Mouse (Mus musculus) C2C12 (cell line): ENCODE measurements at regions not wholly inside any gene's neighbourhood (a gene's known extent, or its start where the extent isn't known, plus 50 kb on each side); places are given as distances from the start of the nearest gene placed in this dataset.

Source experiments
- H3K27me3 ChIP-seq: one replicate; pipeline ENCODE4 v1.6.1; 2011; ENCODE audit not compliant: control insufficient read depth, insufficient read depth, insufficient read length
- H3K36me3 ChIP-seq: one replicate; pipeline ENCODE4 v1.6.1; 2011; ENCODE audit not compliant: control insufficient read depth, insufficient read depth
- H3K4me3 ChIP-seq: one replicate; pipeline ENCODE4 v1.5.1; 2011; ENCODE audit warnings: mild to moderate bottlenecking, control low read depth; ENCODE audit not compliant: poor library complexity, insufficient read depth, severe bottlenecking
- H3K79me2 ChIP-seq: one replicate; pipeline ENCODE4 v1.6.1; 2011; ENCODE audit not compliant: control insufficient read depth, insufficient read depth
- H3K79me3 ChIP-seq: one replicate; pipeline ENCODE4 v1.6.1; 2011; ENCODE audit warnings: low read depth, control low read depth
- H3ac ChIP-seq: one replicate; pipeline ENCODE3; 2011; ENCODE audit warnings: low read depth; ENCODE audit not compliant: control insufficient read depth, insufficient read length
- CEBPB ChIP-seq: IDR thresholded peaks from one replicate; pipeline ENCODE4 v1.6.1; 2011; ENCODE audit warnings: low read depth, mild to moderate bottlenecking, control low read depth, moderate library complexity
- CTCF ChIP-seq: IDR thresholded peaks from one replicate; pipeline ENCODE4 v1.5.1; 2011; ENCODE audit not compliant: control insufficient read depth, insufficient read depth, insufficient read length
- FOSL1 ChIP-seq: IDR thresholded peaks from one replicate; pipeline ENCODE4 v1.8.0; 2011; ENCODE audit warnings: mild to moderate bottlenecking, low read length; ENCODE audit not compliant: poor library complexity, insufficient read depth, severe bottlenecking
- MAX ChIP-seq: IDR thresholded peaks from one replicate; pipeline ENCODE4 v1.6.1; 2011; ENCODE audit warnings: mild to moderate bottlenecking, control low read depth
- MYOD1 ChIP-seq: IDR thresholded peaks from one replicate; pipeline ENCODE4 v1.6.1; 2011; ENCODE audit warnings: low read depth; ENCODE audit not compliant: control insufficient read depth, insufficient read length
- MYOG ChIP-seq: IDR thresholded peaks from one replicate; pipeline ENCODE4 v1.6.1; 2011; ENCODE audit not compliant: control insufficient read depth, insufficient read length; ENCODE audit errors: extremely low read depth
- USF1 ChIP-seq: IDR thresholded peaks from one replicate; pipeline ENCODE4 v1.6.1; 2011; ENCODE audit warnings: low read depth, mild to moderate bottlenecking, control low read depth, moderate library complexity

DNA sequence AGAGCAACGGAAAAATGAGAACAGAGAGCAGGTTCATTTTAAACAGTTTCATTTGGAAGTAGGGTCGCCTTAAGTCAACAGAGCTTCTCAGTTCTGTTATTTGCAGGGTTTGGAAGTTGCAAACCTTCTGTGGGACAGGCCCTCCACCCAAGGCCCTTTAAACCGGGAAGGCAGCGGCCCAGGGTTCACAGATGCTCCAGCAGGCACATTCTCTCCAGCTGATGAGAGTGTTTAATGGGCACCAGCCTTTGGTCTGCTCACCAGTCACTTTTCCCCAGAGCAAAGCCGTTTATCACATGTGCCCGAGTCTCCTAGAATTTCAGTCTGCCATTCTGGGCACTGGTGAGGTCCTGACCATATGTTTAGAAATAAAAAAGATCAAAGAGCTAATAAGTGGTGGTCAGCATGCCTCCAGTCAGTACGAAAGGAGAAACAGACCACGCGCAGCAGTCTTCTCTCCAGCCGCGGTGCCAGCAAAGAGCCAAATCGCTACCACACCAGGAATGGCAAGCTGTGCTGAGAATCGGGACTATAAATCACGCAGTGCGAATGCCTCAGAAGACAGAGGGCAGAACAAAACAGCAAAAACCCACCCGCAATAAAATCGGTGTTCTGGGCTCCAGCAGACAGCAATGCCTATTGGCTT is 173.5 kb downstream of the Papss1 start:
- Histone ChIP-seq H3K79me2 (no peaks in the 10 kb centered on the region), H3K27me3 (no peaks in the 10 kb centered on the region), H3K4me3 (no peak overlapping the region), H3ac (no peak overlapping the region), H3K36me3 (no peaks in the 10 kb centered on the region), H3K79me3 (no peaks in the 10 kb centered on the region)
- TF ChIP-seq MAX = no peak
- no peak for TF ChIP-seq FOSL1
- TF ChIP-seq MYOD1 = no peak
- TF ChIP-seq CEBPB = no peak
- TF ChIP-seq MYOG = no peak
- TF ChIP-seq CTCF = no peak
- no peak for TF ChIP-seq USF1

DNA sequence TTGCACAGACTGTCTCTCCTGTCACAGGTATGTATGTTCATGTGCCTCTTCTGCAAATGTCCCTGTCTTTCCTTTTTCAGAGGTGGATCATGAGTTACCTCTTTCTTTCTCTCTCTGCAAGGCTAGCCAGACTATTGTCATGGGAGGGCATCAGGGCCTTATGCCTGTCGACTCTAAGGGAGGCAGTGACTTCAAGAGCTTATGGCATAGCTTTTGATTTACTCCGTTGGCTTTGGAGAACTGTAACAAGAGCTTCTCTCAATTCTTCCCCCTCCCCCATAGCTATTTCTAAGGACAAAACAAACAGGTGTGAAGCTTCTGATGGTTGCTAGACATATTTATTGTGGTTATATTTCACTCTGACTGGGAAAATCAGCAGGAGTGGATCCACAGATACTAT is 191.0 kb downstream of the Papss1 start:
- no peaks in the 10 kb centered on the region for H3K79me2 ChIP-seq
- no peak overlapping the region for H3ac ChIP-seq
- TF ChIP-seq CTCF (no peak), USF1 (no peak), MAX (no peak), CEBPB (no peak), MYOG (no peak), FOSL1 (no peak), MYOD1 (no peak)
- no peaks in the 10 kb centered on the region for H3K36me3 ChIP-seq
- no peaks in the 10 kb centered on the region for H3K79me3 ChIP-seq
- no peaks in the 10 kb centered on the region for H3K27me3 ChIP-seq
- no peak overlapping the region for H3K4me3 ChIP-seq

DNA sequence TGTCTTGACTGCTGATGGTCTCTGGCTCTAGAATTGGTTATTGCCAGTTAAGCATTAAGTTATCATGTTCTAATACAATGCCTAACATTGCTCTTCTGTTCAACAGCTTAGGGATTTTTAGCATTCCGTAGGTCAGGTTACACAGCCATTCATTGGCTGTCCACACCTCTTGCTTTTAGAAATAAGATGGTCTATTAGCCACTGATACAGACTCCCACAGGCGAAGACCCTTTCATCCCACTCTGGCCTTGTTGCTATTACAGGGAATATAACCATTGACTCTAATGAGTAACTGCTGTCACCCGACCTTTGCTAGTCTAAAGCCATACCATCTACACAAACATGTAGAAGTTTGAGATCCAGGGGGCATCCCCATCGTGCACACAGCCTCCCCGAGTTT is 191.6 kb downstream of the Papss1 start:
- Histone ChIP-seq H3K4me3 (no peak overlapping the region), H3K36me3 (no peaks in the 10 kb centered on the region)

DNA sequence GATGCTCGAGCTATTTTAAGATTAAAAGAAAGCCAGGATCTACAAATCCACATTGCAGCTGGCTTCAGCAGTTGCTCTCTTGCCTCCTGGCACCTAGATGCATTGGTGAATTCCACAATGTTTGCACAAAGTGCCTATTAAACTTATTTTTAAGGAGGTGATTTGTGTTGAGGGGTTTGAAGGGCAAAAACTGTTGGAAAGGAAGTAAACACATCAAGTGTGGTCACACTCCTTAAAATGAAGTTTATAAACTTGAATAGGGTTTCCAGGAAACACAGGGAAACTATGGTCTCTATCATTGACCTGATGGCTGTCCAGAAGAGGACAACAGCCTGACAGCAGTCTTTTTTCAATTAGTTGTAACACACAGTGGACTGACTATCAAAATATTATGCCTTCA is 205.4 kb downstream of the Papss1 start:
- Histone ChIP-seq H3ac (no peak overlapping the region), H3K36me3 (no peaks in the 10 kb centered on the region), H3K27me3 (no peaks in the 10 kb centered on the region), H3K79me2 (no peaks in the 10 kb centered on the region), H3K4me3 (no peak overlapping the region), H3K79me3 (no peaks in the 10 kb centered on the region)
- TF ChIP-seq USF1 (no peak), MYOG (no peak), CEBPB (no peak), FOSL1 (no peak), MAX (no peak), CTCF (no peak), MYOD1 (no peak)

More for the DNA sequence above, 191.6 kb downstream of the Papss1 start:
- H3K27me3 ChIP-seq = no peaks in the 10 kb centered on the region
- no peak for TF ChIP-seq MAX
- TF ChIP-seq USF1 = no peak
- TF ChIP-seq FOSL1 = no peak
- TF ChIP-seq MYOD1 = no peak
- TF ChIP-seq CTCF = no peak
- TF ChIP-seq CEBPB = no peak
- TF ChIP-seq MYOG = no peak
- no peaks in the 10 kb centered on the region for H3K79me3 ChIP-seq
- H3ac ChIP-seq = no peak overlapping the region
- H3K79me2 ChIP-seq = no peaks in the 10 kb centered on the region

DNA sequence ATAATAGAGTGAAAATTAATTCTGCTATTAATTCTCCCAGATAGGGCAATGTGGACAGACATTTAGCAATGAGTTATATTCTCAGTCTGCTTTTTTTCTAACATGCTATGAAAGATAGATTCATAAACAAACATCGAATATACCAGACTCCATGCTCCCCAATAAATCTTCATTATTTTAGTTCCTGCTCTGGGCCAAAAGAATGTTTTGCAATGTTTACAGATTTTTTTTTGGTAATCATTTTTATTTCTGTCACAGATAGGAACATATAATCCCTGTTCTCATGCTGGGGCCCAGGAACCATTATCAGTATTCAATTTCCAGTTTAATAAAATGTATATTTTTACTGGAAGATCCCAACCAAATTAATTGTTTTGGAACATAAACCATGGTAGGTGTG is 205.9 kb downstream of the Papss1 start:
- H3K27me3 ChIP-seq = no peaks in the 10 kb centered on the region
- no peaks in the 10 kb centered on the region for H3K36me3 ChIP-seq
- H3K79me2 ChIP-seq = no peaks in the 10 kb centered on the region
- no peak overlapping the region for H3K4me3 ChIP-seq
- no peaks in the 10 kb centered on the region for H3K79me3 ChIP-seq
- TF ChIP-seq MAX (no peak), CTCF (no peak), MYOG (no peak), USF1 (no peak), CEBPB (no peak), MYOD1 (no peak), FOSL1 (no peak)
- no peak overlapping the region for H3ac ChIP-seq
